Comparison of ENCODE assay signal across 8 mouse cellular contexts in the genomic region with DNA sequence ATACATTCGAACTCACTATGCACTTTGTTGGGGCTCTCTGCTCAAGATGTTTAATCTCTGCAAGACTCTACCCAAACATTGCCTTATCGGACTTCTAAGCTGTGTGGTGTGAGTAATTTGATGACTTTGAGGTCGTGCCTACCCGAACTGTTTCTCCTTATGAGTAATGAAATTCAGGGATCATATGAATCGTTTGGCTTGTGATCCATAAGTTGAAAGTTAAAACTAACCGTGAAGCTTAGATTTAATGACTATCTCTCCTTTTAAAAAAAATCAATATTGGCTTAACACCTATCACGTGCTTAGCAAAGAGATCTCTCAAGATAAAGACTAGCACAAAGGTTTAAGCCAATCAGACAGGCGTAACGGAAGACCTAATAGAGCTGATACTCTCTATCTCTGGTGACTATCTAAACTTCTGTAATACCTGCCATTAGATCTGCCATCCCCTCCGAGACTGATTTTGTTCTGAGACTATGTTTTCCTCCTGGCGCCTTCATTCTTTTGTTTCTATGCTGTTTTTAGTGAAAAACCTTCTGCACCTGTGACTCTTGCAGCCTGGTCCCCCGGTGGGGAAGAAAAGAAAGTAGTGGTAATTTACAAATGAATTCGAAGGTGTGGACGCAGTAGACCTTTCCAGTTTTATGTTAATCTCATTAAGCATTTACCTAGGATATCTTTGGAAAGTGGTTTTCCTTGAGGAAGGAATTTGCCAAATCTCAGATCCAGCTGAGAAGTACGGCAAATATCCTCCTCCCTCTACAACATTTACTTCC. TPM values are rescaled to one million over a fixed set of nuclear protein-coding genes. Genes with fewer than 3 reads are reported as not detected.
DNase-seq lines count a peak whose midpoint lies in the region; ATAC-seq and TF ChIP-seq lines count a peak whose summit lies in the region.

No protein-coding gene starts in this region.

- peak overlapping the region; percentile 99 for H3K27ac ChIP-seq in lung, embryonic 14.5 days (ENCODE audit: low read depth)
- peak overlapping the region; percentile 79; the same call in 1 of the 2 replicates for H3K27ac ChIP-seq in bone marrow macrophage, adult 2 months (ENCODE audit: insufficient read depth, low read depth, low read length)
- peak overlapping the region; percentile 100 for H3K27ac ChIP-seq in hindbrain, embryonic 10.5 days

- DNase-seq in lung, embryonic 14.5 days = peak; percentile 13
- DNase-seq in lung, postnatal 36 days = no peak
- DNase-seq in hindbrain, embryonic 10.5 days (ENCODE audit: low spot score) = peak; percentile 4
- DNase-seq in left cerebral cortex, adult 18-20 months (ENCODE audit: low spot score in 2 of 2) = no peak
- DNase-seq in ovary, postnatal 14 days (ENCODE audit: low spot score) = no peak
- DNase-seq in frontal cortex, postnatal 10 days (ENCODE audit: low spot score in 2 of 2) = no peak

- H3K27me3 ChIP-seq in lung, embryonic 14.5 days (ENCODE audit: insufficient read depth, low read length) = no peaks in the 10 kb centered on the region
- no peaks in the 10 kb centered on the region for H3K27me3 ChIP-seq in hindbrain, embryonic 10.5 days (ENCODE audit: insufficient read depth, poor library complexity, severe bottlenecking)
- H3K27me3 ChIP-seq in megakaryocyte, embryonic 14.5 days (replicated peaks) = peaks cover 23% of the 10 kb centered on the region

- no peak; the same call in 1 of the 2 replicates for ATAC-seq in lung, embryonic 14.5 days (ENCODE audit: insufficient read depth)

- TF ChIP-seq POLR2A in bone marrow macrophage, adult 2 months (IDR thresholded peaks at IDR 0.05; ENCODE audit: borderline replicate concordance, low read depth, low read length) = no peak

- no peaks in the 10 kb centered on the region for H3K9me3 ChIP-seq in lung, embryonic 14.5 days (ENCODE audit: low read depth, low read length)
- no peaks in the 10 kb centered on the region for H3K9me3 ChIP-seq in hindbrain, embryonic 10.5 days
- no peaks in the 10 kb centered on the region for H3K9me3 ChIP-seq in megakaryocyte, embryonic 14.5 days

- 2% methylated on average over 15 of the region's 15 CpGs for WGBS in lung, embryonic 14.5 days
- WGBS in hindbrain, embryonic 10.5 days = 4% methylated on average over 15 of the region's 15 CpGs

- no peaks in the 10 kb centered on the region for H3K36me3 ChIP-seq in lung, embryonic 14.5 days (ENCODE audit: insufficient read depth)
- H3K36me3 ChIP-seq in hindbrain, embryonic 10.5 days = no peaks in the 10 kb centered on the region
- no peaks in the 10 kb centered on the region for H3K36me3 ChIP-seq in megakaryocyte, embryonic 14.5 days (replicated peaks; ENCODE audit: low read length)

- H3K4me2 ChIP-seq in lung, embryonic 14.5 days = peak overlapping the region; percentile 66

- peak overlapping the region; percentile 89 for H3K4me3 ChIP-seq in lung, embryonic 14.5 days (ENCODE audit: low read depth, low read length)
- H3K4me3 ChIP-seq in bone marrow macrophage, adult 2 months (ENCODE audit: insufficient read depth, low read length) = peak overlapping the region; percentile 80
- peak overlapping the region; percentile 100 for H3K4me3 ChIP-seq in hindbrain, embryonic 10.5 days
- peak overlapping the region; percentile 94 for H3K4me3 ChIP-seq in megakaryocyte, embryonic 14.5 days (replicated peaks)

- peak overlapping the region; percentile 99 for H3K9ac ChIP-seq in lung, embryonic 14.5 days

- H3K4me1 ChIP-seq in lung, embryonic 14.5 days (ENCODE audit: insufficient read depth) = no peaks in the 10 kb centered on the region
- peaks cover 3% of the 10 kb centered on the region for H3K4me1 ChIP-seq in bone marrow macrophage, adult 2 months (ENCODE audit: control insufficient read depth, insufficient read depth, low read length)
- peaks cover 38% of the 10 kb centered on the region for H3K4me1 ChIP-seq in hindbrain, embryonic 10.5 days (replicated peaks)
- peaks cover 23% of the 10 kb centered on the region for H3K4me1 ChIP-seq in megakaryocyte, embryonic 14.5 days

- TF ChIP-seq CTCF in lung, embryonic 14.5 days (IDR thresholded peaks at IDR 0.05; ENCODE audit: low read depth) = no peak
- no peak for TF ChIP-seq CTCF in bone marrow macrophage, adult 2 months (IDR thresholded peaks at IDR 0.05; ENCODE audit: low read depth, low read length)

RNA-seq across cellular contexts. Expression of gene Qser1, which starts 1.2 kb away (rescaled TPM):
- polyA plus RNA-seq in lung, embryonic 14.5 days (2014; fragmentation: Nextera tagmentation; extraction: Ambion mirVana) = 18.0 and 18.6 TPM in 2 replicates
- polyA plus RNA-seq in bone marrow macrophage, adult 2 months (2012; ENCODE audit: insufficient read depth, insufficient read length, missing spikeins) = 9.5 and 11.3 TPM in 2 replicates
- polyA plus RNA-seq in hindbrain, embryonic 10.5 days (2016; fragmentation: Nextera tagmentation; extraction: Ambion mirVana) = 7.1 and 9.8 TPM in 2 replicates
- polyA plus RNA-seq in megakaryocyte, embryonic 14.5 days (2012; ENCODE audit: insufficient read depth, low replicate concordance) = 0.15 TPM in 1 of 2 replicates, not detected in the other
- total RNA-seq in left cerebral cortex, adult 18-20 months (2021) = 1 to 10 TPM; 9.0 to 9.5 TPM

RNA-seq across cellular contexts. Expression of gene Prrg4, which starts 31.9 kb away (rescaled TPM):
- polyA plus RNA-seq in lung, embryonic 14.5 days (2014; fragmentation: Nextera tagmentation; extraction: Ambion mirVana) = 2.3 and 3.9 TPM in 2 replicates
- polyA plus RNA-seq in bone marrow macrophage, adult 2 months (2012; ENCODE audit: insufficient read depth, insufficient read length, missing spikeins) = 0.47 and 0.84 TPM in 2 replicates
- 0.54 and 1.7 TPM in 2 replicates for polyA plus RNA-seq in hindbrain, embryonic 10.5 days (2016; fragmentation: Nextera tagmentation; extraction: Ambion mirVana)
- 0.35 TPM in 1 of 2 replicates, not detected in the other for polyA plus RNA-seq in megakaryocyte, embryonic 14.5 days (2012; ENCODE audit: insufficient read depth, low replicate concordance)
- under 1 TPM; 0.56 to 0.68 TPM for total RNA-seq in left cerebral cortex, adult 18-20 months (2021)

RNA-seq across cellular contexts. Expression of gene Ccdc73, which starts 49.9 kb away (rescaled TPM):
- 5.7 and 5.8 TPM in 2 replicates for polyA plus RNA-seq in lung, embryonic 14.5 days (2014; fragmentation: Nextera tagmentation; extraction: Ambion mirVana)
- polyA plus RNA-seq in bone marrow macrophage, adult 2 months (2012; ENCODE audit: insufficient read depth, insufficient read length, missing spikeins) = 6.3 and 16.9 TPM in 2 replicates
- 3.9 and 6.3 TPM in 2 replicates for polyA plus RNA-seq in hindbrain, embryonic 10.5 days (2016; fragmentation: Nextera tagmentation; extraction: Ambion mirVana)
- polyA plus RNA-seq in megakaryocyte, embryonic 14.5 days (2012; ENCODE audit: insufficient read depth, low replicate concordance) = not detected in 2 replicates
- total RNA-seq in left cerebral cortex, adult 18-20 months (2021) = 1 to 10 TPM; 1.4 to 1.5 TPM

Comparison
In these comparisons a context has a peak if more than half of its experiments do, and no peak if none do; other contexts are left out.
1. DNase-seq: peak in lung, embryonic 14.5 days (single experiment) and hindbrain, embryonic 10.5 days (single experiment); none in lung, postnatal 36 days (single experiment), left cerebral cortex, adult 18-20 months (0 of 2), ovary, postnatal 14 days (single experiment) and frontal cortex, postnatal 10 days (0 of 2).
2. Peak in every context shown above with its lines, with median percentiles within 50 percentile points of each other: H3K27ac ChIP-seq and H3K4me3 ChIP-seq.